In genomic region chr13:42341871-42342532, GRCm38 (mm10) we compare ENCODE assay signal across 26 mouse cellular contexts. TPM values are rescaled to one million over a fixed set of nuclear protein-coding genes. Genes with fewer than 3 reads are reported as not detected.
DNase-seq lines count a peak whose midpoint lies in the region; ATAC-seq and TF ChIP-seq lines count a peak whose summit lies in the region.
"Had no signal": no experiment of that assay in that cellular context is flagged by ENCODE, and none has a peak within 500 bp of the region (broad histone marks: within the 10 kb centered on the region; RNA-seq: fewer than 3 reads in every experiment).

No protein-coding gene starts in this region.

- H3K9ac ChIP-seq in liver, adult 2 months (ENCODE audit: low read depth, low read length): no peak overlapping the region
- H3K9ac ChIP-seq in liver, embryonic 12.5 days: no peak overlapping the region
- H3K9ac ChIP-seq in kidney, embryonic 16.5 days (replicated peaks; ENCODE audit: low read length): no peak overlapping the region
- H3K9ac ChIP-seq: embryonic facial prominence, embryonic 15.5 days; forebrain, embryonic 15.5 days; heart, embryonic 12.5 days; midbrain, embryonic 13.5 days; stomach, embryonic 15.5 days had no signal

- no peak overlapping the region for H3K27ac ChIP-seq in liver, adult 2 months (replicated peaks; ENCODE audit: insufficient read depth, low read depth, low read length)
- no peak overlapping the region for H3K27ac ChIP-seq in liver, embryonic 12.5 days
- no peak overlapping the region for H3K27ac ChIP-seq in kidney, embryonic 16.5 days (ENCODE audit: low read length)
- H3K27ac ChIP-seq in midbrain, embryonic 10.5 days (replicated peaks): no peak overlapping the region
- H3K27ac ChIP-seq: embryonic facial prominence, embryonic 15.5 days; forebrain, embryonic 15.5 days; hindbrain, embryonic 10.5 days; limb, embryonic 10.5 days; midbrain, embryonic 13.5 days; stomach, embryonic 15.5 days had no signal

- no peak for ATAC-seq in liver, embryonic 12.5 days
- peak; percentile 59; the same call in 1 of the 2 replicates for ATAC-seq in kidney, embryonic 16.5 days (ENCODE audit: low FRiP score, low TSS enrichment)
- no peak for ATAC-seq in monocyte, adult 5-6 weeks (replicated peaks; ENCODE audit: insufficient number of reproducible peaks, low FRiP score, low TSS enrichment, poor library complexity, severe bottlenecking)
- ATAC-seq: CD4-positive, CD25-positive, alpha-beta regulatory T cell, adult 4 months; forebrain, embryonic 15.5 days; hindbrain, embryonic 16.5 days; midbrain, embryonic 13.5 days had no signal

- no peaks in the 10 kb centered on the region for H3K27me3 ChIP-seq in liver, adult 2 months (ENCODE audit: control insufficient read depth, insufficient read depth, low read length)
- no peaks in the 10 kb centered on the region for H3K27me3 ChIP-seq in liver, embryonic 12.5 days (replicated peaks)
- no peaks in the 10 kb centered on the region for H3K27me3 ChIP-seq in kidney, embryonic 16.5 days (ENCODE audit: insufficient read depth, low read length)
- no peaks in the 10 kb centered on the region for H3K27me3 ChIP-seq in midbrain, embryonic 10.5 days (ENCODE audit: low read depth, poor library complexity, severe bottlenecking)
- H3K27me3 ChIP-seq: embryonic facial prominence, embryonic 15.5 days; forebrain, embryonic 15.5 days; heart, embryonic 12.5 days; midbrain, embryonic 13.5 days; stomach, embryonic 15.5 days had no signal

- H3K4me1 ChIP-seq in liver, adult 2 months (ENCODE audit: control insufficient read depth, insufficient read depth, low read length): peaks cover 3% of the 10 kb centered on the region
- no peaks in the 10 kb centered on the region for H3K4me1 ChIP-seq in liver, embryonic 12.5 days
- H3K4me1 ChIP-seq in kidney, embryonic 16.5 days (ENCODE audit: insufficient read depth, low read length): peaks cover 11% of the 10 kb centered on the region; the same call in 1 of the 2 replicates
- H3K4me1 ChIP-seq in midbrain, embryonic 10.5 days: 0 out of 2 replicates have a peak, but pooled peaks cover 6% of the 10 kb centered on the region
- H3K4me1 ChIP-seq: embryonic facial prominence, embryonic 15.5 days; forebrain, embryonic 15.5 days; limb, embryonic 10.5 days; midbrain, embryonic 13.5 days; stomach, embryonic 15.5 days had no signal

- no peak for TF ChIP-seq CTCF in liver, adult 2 months (IDR thresholded peaks at IDR 0.05; ENCODE audit: low read depth, low read length)

- WGBS in liver, adult 2 months: 45% methylated on average over 2 of the region's 2 CpGs
- 39% methylated on average over 2 of the region's 2 CpGs for WGBS in liver, embryonic 12.5 days (ENCODE audit: insufficient replicate concordance)
- WGBS in kidney, embryonic 16.5 days: 53% methylated on average over 2 of the region's 2 CpGs
- WGBS in midbrain, embryonic 10.5 days: 94% methylated on average over 2 of the region's 2 CpGs

- no peaks in the 10 kb centered on the region for H3K36me3 ChIP-seq in liver, adult 2 months (ENCODE audit: control insufficient read depth, insufficient read depth, low read length)
- no peaks in the 10 kb centered on the region for H3K36me3 ChIP-seq in liver, embryonic 12.5 days
- no peaks in the 10 kb centered on the region for H3K36me3 ChIP-seq in kidney, embryonic 16.5 days (ENCODE audit: insufficient read depth, low read length)
- no peaks in the 10 kb centered on the region for H3K36me3 ChIP-seq in midbrain, embryonic 10.5 days
- H3K36me3 ChIP-seq: embryonic facial prominence, embryonic 15.5 days; forebrain, embryonic 15.5 days; heart, embryonic 12.5 days; hindbrain, embryonic 10.5 days; limb, embryonic 10.5 days; midbrain, embryonic 13.5 days; stomach, embryonic 15.5 days had no signal

- peak; percentile 61 for DNase-seq in liver, adult 2 months (ENCODE audit: extremely low read depth, low read depth, low spot score)
- peak; percentile 23 to 33 for DNase-seq in kidney, postnatal 4 days
- DNase-seq in midbrain, embryonic 10.5 days (ENCODE audit: low spot score): no peak
- no peak for DNase-seq in testis, postnatal 14 days (ENCODE audit: low spot score)
- DNase-seq: adrenal gland, postnatal 14 days; cerebellum, adult 9-10 months; gastrocnemius, postnatal 10 days; heart, postnatal 10 days; lung, adult 2 months; right cerebral cortex, postnatal 14 days; thymus, adult 2 months; thymus, postnatal 4 days had no signal

- H3K9me3 ChIP-seq in liver, embryonic 12.5 days (replicated peaks): no peaks in the 10 kb centered on the region
- H3K9me3 ChIP-seq in kidney, embryonic 16.5 days (ENCODE audit: low read length): no peaks in the 10 kb centered on the region
- H3K9me3 ChIP-seq in midbrain, embryonic 10.5 days (replicated peaks): no peaks in the 10 kb centered on the region
- H3K9me3 ChIP-seq: embryonic facial prominence, embryonic 15.5 days; forebrain, embryonic 15.5 days; heart, embryonic 12.5 days; hindbrain, embryonic 10.5 days; limb, embryonic 10.5 days; midbrain, embryonic 13.5 days; stomach, embryonic 15.5 days had no signal

- no peak overlapping the region for H3K4me2 ChIP-seq in liver, embryonic 12.5 days
- H3K4me2 ChIP-seq in kidney, embryonic 16.5 days (replicated peaks; ENCODE audit: low read depth, low read length): no peak overlapping the region
- H3K4me2 ChIP-seq: embryonic facial prominence, embryonic 15.5 days; forebrain, embryonic 15.5 days; heart, embryonic 12.5 days; liver, embryonic 11.5 days; midbrain, embryonic 13.5 days; stomach, embryonic 15.5 days had no signal

- TF ChIP-seq POLR2A in liver, adult 2 months (IDR thresholded peaks at IDR 0.05; ENCODE audit: extremely low read depth, insufficient read depth, low read length): no peak

- no peak overlapping the region for H3K4me3 ChIP-seq in liver, adult 2 months (ENCODE audit: insufficient read depth, low read depth, low read length)
- H3K4me3 ChIP-seq in liver, embryonic 12.5 days: no peak overlapping the region
- no peak overlapping the region for H3K4me3 ChIP-seq in kidney, embryonic 16.5 days (ENCODE audit: low read length)
- no peak overlapping the region for H3K4me3 ChIP-seq in midbrain, embryonic 10.5 days
- H3K4me3 ChIP-seq: embryonic facial prominence, embryonic 15.5 days; forebrain, embryonic 15.5 days; heart, embryonic 12.5 days; hindbrain, embryonic 10.5 days; limb, embryonic 10.5 days; midbrain, embryonic 13.5 days; stomach, embryonic 15.5 days had no signal

- no peaks in the 10 kb centered on the region for H3K79me2 ChIP-seq in liver, adult 2 months (ENCODE audit: control insufficient read depth, insufficient read depth, low read length)

RNA-seq across cellular contexts. Expression of gene Edn1, which starts 40.7 kb away (rescaled TPM):
- total RNA-seq in liver, adult 2 months (2014; rRNA removed): 0.13 and 0.18 TPM in 2 replicates
- polyA plus RNA-seq in liver, adult 2 months (2012; rRNA removed): 0.24 and 0.32 TPM in 2 replicates
- 0.67 and 0.84 TPM in 2 replicates for polyA plus RNA-seq in liver, embryonic 12.5 days (2016; fragmentation: Nextera tagmentation; extraction: Ambion mirVana)
- polyA plus RNA-seq in kidney, embryonic 16.5 days (2015; fragmentation: Nextera tagmentation; extraction: Ambion mirVana): 2.4 and 3.7 TPM in 2 replicates
- polyA plus RNA-seq in midbrain, embryonic 10.5 days (2016; fragmentation: Nextera tagmentation; extraction: Ambion mirVana): 0.88 and 1.1 TPM in 2 replicates
- 0.29 TPM in 1 of 3 replicates, not detected in the others for total RNA-seq in monocyte, adult 5-6 weeks (2017)
- total RNA-seq: granulocyte monocyte progenitor cell, adult 5-6 weeks had no signal
- polyA plus RNA-seq: CD4-positive, CD25-positive, alpha-beta regulatory T cell, adult 4 months had no signal

Comparison
In these comparisons a context has a peak if more than half of its experiments do, and no peak if none do; other contexts are left out.
1. DNase-seq: peak in liver, adult 2 months (single experiment) and kidney, postnatal 4 days (2 of 2); none in midbrain, embryonic 10.5 days (single experiment) and testis, postnatal 14 days (single experiment).